Mouse (Mus musculus) left cerebral cortex, postnatal 36 days (tissue): ENCODE measurements around the gene Olfr576. TPM values are rescaled to one million over a fixed set of nuclear protein-coding genes. Genes with fewer than 3 reads are reported as not detected.

Experiments
- DNase-seq, 2 experiments: peaks; one replicate each; pipeline ENCODE4 v3.0.0; 2021 to 2022; ENCODE audit warnings: low spot score in 2 of 2, mixed read lengths in 1 of 2
- intact Hi-C: fragments of 180-260 bp; cut with DNase I; formaldehyde crosslinking; loops from one replicate; pipeline ENCODE4 v1.15.1; 2025
- total RNA-seq, 2 experiments: library from RNA; stranded (reverse); gene quantifications; 2 replicates each; pipeline ENCODE4 v1.2.3; 2021

Olfr576 gene
- total RNA-seq = not detected

GRCm38 (mm10) chr7:102962360-102962759 lies at the start of gene Olfr576:
Gene Olfr576, plus strand, starts transcription at chr7:102962660.
- no peak for DNase-seq
- intact Hi-C loops = no loop called here

GRCm38 (mm10) chr7:102915261-102915660 lies 47.2 kb upstream of the Olfr576 start:
- intact Hi-C loops = loop anchor here (10.0 kb wide), 1 partner anchor 250 kb away; the partner anchor contains the start of gene Olfr556
- DNase-seq = no peak

GRCm38 (mm10) chr7:102916405-102916804 lies 46.1 kb upstream of the Olfr576 start:
- DNase-seq = no peak
- intact Hi-C loops = loop anchor here (10.0 kb wide), 1 partner anchor 252 kb away; the partner anchor contains the start of gene Olfr556

- no peak for DNase-seq
- intact Hi-C loops = loop anchor here (10.0 kb wide), 1 partner anchor 252 kb away; the partner anchor contains the start of gene Olfr556
Measured at GRCm38 (mm10) chr7:102917032-102917875, 45.2 kb upstream of the Olfr576 start, which contains the start of gene Olfr571. Gene Olfr571, minus strand, starts transcription at chr7:102917536.

GRCm38 (mm10) chr7:102919632-102920031 lies 42.8 kb upstream of the Olfr576 start:
- no peak for DNase-seq
- intact Hi-C loops = loop anchor here (2.0 to 10.0 kb wide), 3 partner anchors 225 to 407 kb away; partner anchors contain the start of genes Olfr556 and Olfr557

GRCm38 (mm10) chr7:102924109-102924508 lies 38.4 kb upstream of the Olfr576 start, which contains the start of gene Olfr572:
Gene Olfr572, plus strand, starts transcription at chr7:102924409.
- intact Hi-C loops = no loop called here
- no peak for DNase-seq

- intact Hi-C loops = no loop called here
- DNase-seq = no peak
Measured at GRCm38 (mm10) chr7:102927105-102927504, 35.4 kb upstream of the Olfr576 start.

- intact Hi-C loops = no loop called here
Measured at GRCm38 (mm10) chr7:102942475-102942874, 20.0 kb upstream of the Olfr576 start, which contains the start of gene Olfr573-ps1. Gene Olfr573-ps1, minus strand, starts transcription at chr7:102942575.

GRCm38 (mm10) chr7:102943417-102943816 lies 19.0 kb upstream of the Olfr576 start:
- DNase-seq = no peak
- intact Hi-C loops = no loop called here

More at GRCm38 (mm10) chr7:102942475-102942874, 20.0 kb upstream of the Olfr576 start, which contains the start of gene Olfr573-ps1:
- no peak for DNase-seq

GRCm38 (mm10) chr7:102948167-102948566 lies 14.3 kb upstream of the Olfr576 start, which contains the start of gene Olfr574:
Gene Olfr574, plus strand, starts transcription at chr7:102948467.
- no peak for DNase-seq
- intact Hi-C loops = no loop called here

GRCm38 (mm10) chr7:102950732-102951131 lies 11.7 kb upstream of the Olfr576 start:
- DNase-seq = no peak
- intact Hi-C loops = no loop called here

- intact Hi-C loops = no loop called here
- no peak for DNase-seq
Measured at GRCm38 (mm10) chr7:102958137-102958536, 4.3 kb upstream of the Olfr576 start.

GRCm38 (mm10) chr7:102958593-102958992 lies 3.9 kb upstream of the Olfr576 start, which contains the start of gene Olfr575:
Gene Olfr575, minus strand, starts transcription at chr7:102958775.
- no peak for DNase-seq
- intact Hi-C loops = no loop called here

- intact Hi-C loops = no loop called here
- DNase-seq = no peak
Measured at GRCm38 (mm10) chr7:102974399-102974798, 11.9 kb downstream of the Olfr576 start.

- no peak for DNase-seq
- intact Hi-C loops = no loop called here
Measured at GRCm38 (mm10) chr7:102975843-102976242, 13.4 kb downstream of the Olfr576 start, which contains the start of gene Olfr577. Gene Olfr577, minus strand, starts transcription at chr7:102975943.

- DNase-seq = no peak
Measured at GRCm38 (mm10) chr7:102989224-102989623, 26.8 kb downstream of the Olfr576 start, which contains the start of gene Olfr578. Gene Olfr578, minus strand, starts transcription at chr7:102989324.

More at GRCm38 (mm10) chr7:102989224-102989623, 26.8 kb downstream of the Olfr576 start, which contains the start of gene Olfr578:
- intact Hi-C loops = no loop called here
